Mouse (Mus musculus) natural killer cell, adult 2 months (primary cell): ENCODE data around the gene Tusc2.
A peak's percentile ranks its signal among the peaks of the same experiment; 100 is the strongest.

Experiments
- DNase-seq, 2 experiments: peaks; one replicate each; pipeline ENCODE4 v3.0.0; 2022; ENCODE audit warnings: low spot score in 2 of 2

The Tusc2 gene

GRCm38 (mm10) chr9:107611456-107612190 lies 48.6 kb downstream of the Tusc2 start:
- no peak for DNase-seq

- DNase-seq: peak; percentile 94 to 96
Observed at GRCm38 (mm10) chr9:107612191-107612944, 49.3 kb downstream of the Tusc2 start.

- DNase-seq: no peak
Observed at GRCm38 (mm10) chr9:107612945-107613569, 50.0 kb downstream of the Tusc2 start.

- no peak for DNase-seq
Observed at GRCm38 (mm10) chr9:107615035-107615434, 52.0 kb downstream of the Tusc2 start.
